Mouse (Mus musculus) spleen, adult 2 months (tissue): ENCODE results near the gene Olfr102.

Experiments
- CTCF ChIP-seq: fragments of 200-500 bp; IDR thresholded peaks from 2 replicates; pipeline ENCODE4 v1.5.1; 2011; ENCODE audit warnings: mild to moderate bottlenecking, inconsistent platforms; ENCODE audit not compliant: insufficient read depth, insufficient read length, insufficient replicate concordance; ENCODE audit errors: extremely low read depth
- POLR2A ChIP-seq: fragments of 200-500 bp; IDR thresholded peaks from 2 replicates; pipeline ENCODE4 v1.6.1; 2011; ENCODE audit warnings: low read depth, low read length, inconsistent platforms

GRCm38 (mm10) chr17:37263626-37264025 lies 53.2 kb downstream of the Olfr102 start, which contains the start of gene Olfr98:
- TF ChIP-seq CTCF (no peak), POLR2A (no peak)
